In genomic region chr10:85598603-85599542, GRCm38 (mm10) we compare ENCODE assay signal across 8 mouse cellular contexts.
DNase-seq lines count a peak whose midpoint lies in the region; ATAC-seq lines count a peak whose summit lies in the region.

No protein-coding gene starts in this region.

- no peak overlapping the region for H3K27ac ChIP-seq in kidney, embryonic 15.5 days
- H3K27ac ChIP-seq in embryonic facial prominence, embryonic 15.5 days (replicated peaks) = no peak overlapping the region
- H3K27ac ChIP-seq in hindbrain, embryonic 14.5 days = peak overlapping the region; percentile 51
- H3K27ac ChIP-seq in midbrain, embryonic 12.5 days (replicated peaks) = peak overlapping the region; percentile 31; the same call in 1 of the 2 replicates

- 3% methylated on average over 40 of the region's 41 CpGs for WGBS in kidney, embryonic 15.5 days
- 1% methylated on average over 41 of the region's 41 CpGs for WGBS in embryonic facial prominence, embryonic 15.5 days
- under 1% methylated on average over 40 of the region's 41 CpGs for WGBS in hindbrain, embryonic 14.5 days
- under 1% methylated on average over 41 of the region's 41 CpGs for WGBS in midbrain, embryonic 12.5 days

- peaks cover 13% of the 10 kb centered on the region for H3K4me1 ChIP-seq in kidney, embryonic 15.5 days
- peaks cover 11% of the 10 kb centered on the region for H3K4me1 ChIP-seq in embryonic facial prominence, embryonic 15.5 days
- H3K4me1 ChIP-seq in hindbrain, embryonic 14.5 days (replicated peaks; ENCODE audit: control insufficient read depth, insufficient read depth, low read length) = peaks cover 3% of the 10 kb centered on the region
- peaks cover 6% of the 10 kb centered on the region for H3K4me1 ChIP-seq in midbrain, embryonic 12.5 days

- H3K36me3 ChIP-seq in kidney, embryonic 15.5 days = no peaks in the 10 kb centered on the region
- no peaks in the 10 kb centered on the region for H3K36me3 ChIP-seq in embryonic facial prominence, embryonic 15.5 days
- H3K36me3 ChIP-seq in hindbrain, embryonic 14.5 days (replicated peaks; ENCODE audit: control insufficient read depth, insufficient read depth) = no peaks in the 10 kb centered on the region
- no peaks in the 10 kb centered on the region for H3K36me3 ChIP-seq in midbrain, embryonic 12.5 days

- no peaks in the 10 kb centered on the region for H3K9me3 ChIP-seq in kidney, embryonic 15.5 days (replicated peaks)
- H3K9me3 ChIP-seq in embryonic facial prominence, embryonic 15.5 days (replicated peaks) = no peaks in the 10 kb centered on the region
- H3K9me3 ChIP-seq in hindbrain, embryonic 14.5 days (ENCODE audit: control insufficient read depth, low read length) = no peaks in the 10 kb centered on the region
- H3K9me3 ChIP-seq in midbrain, embryonic 12.5 days = no peaks in the 10 kb centered on the region

- no peak for DNase-seq in kidney, postnatal 14 days
- peak; percentile 29 for DNase-seq in adrenal gland, postnatal 25 days
- peak; percentile 59 for DNase-seq in hindbrain, embryonic 14.5 days (ENCODE audit: low spot score)
- no peak for DNase-seq in layer of hippocampus, postnatal 14 days (ENCODE audit: low spot score in 2 of 2)
- DNase-seq in thymus, postnatal 0 days (ENCODE audit: low spot score) = no peak

- peak overlapping the region; percentile 85 for H3K4me2 ChIP-seq in kidney, embryonic 15.5 days
- H3K4me2 ChIP-seq in embryonic facial prominence, embryonic 15.5 days (replicated peaks) = peak overlapping the region; percentile 90
- peak overlapping the region; percentile 83 for H3K4me2 ChIP-seq in hindbrain, embryonic 14.5 days (replicated peaks)
- peak overlapping the region; percentile 68 for H3K4me2 ChIP-seq in midbrain, embryonic 12.5 days (replicated peaks)

- peaks cover 9% of the 10 kb centered on the region; the same call in 1 of the 2 replicates for H3K27me3 ChIP-seq in kidney, embryonic 15.5 days
- no peaks in the 10 kb centered on the region for H3K27me3 ChIP-seq in embryonic facial prominence, embryonic 15.5 days
- no peaks in the 10 kb centered on the region for H3K27me3 ChIP-seq in hindbrain, embryonic 14.5 days (ENCODE audit: control insufficient read depth, insufficient read depth, low read length)
- no peaks in the 10 kb centered on the region; the same call in 1 of the 2 replicates for H3K27me3 ChIP-seq in midbrain, embryonic 12.5 days

- peak; percentile 70 for ATAC-seq in kidney, embryonic 15.5 days (replicated peaks; ENCODE audit: low FRiP score)
- peak; percentile 53; the same call in 1 of the 2 replicates for ATAC-seq in embryonic facial prominence, embryonic 15.5 days (ENCODE audit: insufficient number of reproducible peaks, low FRiP score, low TSS enrichment, low read depth)
- peak; percentile 83 for ATAC-seq in hindbrain, embryonic 14.5 days (ENCODE audit: low FRiP score)
- ATAC-seq in midbrain, embryonic 12.5 days (ENCODE audit: low FRiP score, low read depth) = peak; percentile 81

- peak overlapping the region; percentile 42 for H3K9ac ChIP-seq in kidney, embryonic 15.5 days
- peak overlapping the region; percentile 34; the same call in 1 of the 2 replicates for H3K9ac ChIP-seq in embryonic facial prominence, embryonic 15.5 days
- peak overlapping the region; percentile 74 for H3K9ac ChIP-seq in hindbrain, embryonic 14.5 days
- H3K9ac ChIP-seq in midbrain, embryonic 12.5 days (replicated peaks) = peak overlapping the region; percentile 66

- H3K4me3 ChIP-seq in kidney, embryonic 15.5 days (replicated peaks) = peak overlapping the region; percentile 44
- H3K4me3 ChIP-seq in embryonic facial prominence, embryonic 15.5 days (replicated peaks) = peak overlapping the region; percentile 48
- peak overlapping the region; percentile 51 for H3K4me3 ChIP-seq in hindbrain, embryonic 14.5 days (replicated peaks; ENCODE audit: low read length)
- peak overlapping the region; percentile 48 for H3K4me3 ChIP-seq in midbrain, embryonic 12.5 days

Comparison
In these comparisons a context has a peak if more than half of its experiments do, and no peak if none do; other contexts are left out.
1. H3K27ac ChIP-seq: peak in hindbrain, embryonic 14.5 days (single experiment) and midbrain, embryonic 12.5 days (single experiment); none in kidney, embryonic 15.5 days (single experiment) and embryonic facial prominence, embryonic 15.5 days (single experiment).
2. DNase-seq: peak in adrenal gland, postnatal 25 days (single experiment) and hindbrain, embryonic 14.5 days (single experiment); none in kidney, postnatal 14 days (single experiment), layer of hippocampus, postnatal 14 days (0 of 2) and thymus, postnatal 0 days (single experiment).
3. Peak in every context shown above with its lines, with median percentiles within 50 percentile points of each other: ATAC-seq, H3K4me2 ChIP-seq, H3K4me3 ChIP-seq and H3K9ac ChIP-seq.